Mouse (Mus musculus) heart, postnatal 4 days (tissue): Measurements from ENCODE around the gene Macrod1. TPM values are rescaled to one million over a fixed set of nuclear protein-coding genes. Genes with fewer than 3 reads are reported as not detected.

ENCODE experiments used
- DNase-seq: peaks from one replicate; pipeline ENCODE4 v3.0.0; 2021
- total RNA-seq, 2 experiments: library from RNA; stranded (reverse); gene quantifications; 2 replicates each; pipeline ENCODE4 v1.2.3; 2021

The Macrod1 gene
- total RNA-seq, 2 experiments from 2014 or later: 107 to 126 TPM

DNA sequence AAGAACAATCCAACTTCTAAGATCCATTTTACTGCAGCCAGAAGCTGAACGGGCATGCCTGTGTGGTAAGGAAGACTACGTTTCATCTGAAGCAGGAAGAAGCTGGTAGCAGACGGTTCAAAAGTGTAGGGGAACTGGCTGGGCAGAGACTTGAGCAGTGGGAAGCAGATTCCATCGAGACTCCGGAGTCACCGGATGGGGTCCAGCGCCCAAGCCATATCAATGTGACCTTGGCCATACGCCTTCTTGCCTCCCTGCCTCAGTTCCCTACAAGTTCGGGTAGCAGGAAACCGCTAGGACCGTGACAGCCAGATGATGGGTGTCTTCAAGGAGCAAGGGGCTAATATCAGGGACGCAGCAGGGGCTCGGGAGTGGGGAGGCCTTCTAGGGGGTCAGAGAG is 183.7 kb downstream of the Macrod1 start:
- DNase-seq: no peak

DNA sequence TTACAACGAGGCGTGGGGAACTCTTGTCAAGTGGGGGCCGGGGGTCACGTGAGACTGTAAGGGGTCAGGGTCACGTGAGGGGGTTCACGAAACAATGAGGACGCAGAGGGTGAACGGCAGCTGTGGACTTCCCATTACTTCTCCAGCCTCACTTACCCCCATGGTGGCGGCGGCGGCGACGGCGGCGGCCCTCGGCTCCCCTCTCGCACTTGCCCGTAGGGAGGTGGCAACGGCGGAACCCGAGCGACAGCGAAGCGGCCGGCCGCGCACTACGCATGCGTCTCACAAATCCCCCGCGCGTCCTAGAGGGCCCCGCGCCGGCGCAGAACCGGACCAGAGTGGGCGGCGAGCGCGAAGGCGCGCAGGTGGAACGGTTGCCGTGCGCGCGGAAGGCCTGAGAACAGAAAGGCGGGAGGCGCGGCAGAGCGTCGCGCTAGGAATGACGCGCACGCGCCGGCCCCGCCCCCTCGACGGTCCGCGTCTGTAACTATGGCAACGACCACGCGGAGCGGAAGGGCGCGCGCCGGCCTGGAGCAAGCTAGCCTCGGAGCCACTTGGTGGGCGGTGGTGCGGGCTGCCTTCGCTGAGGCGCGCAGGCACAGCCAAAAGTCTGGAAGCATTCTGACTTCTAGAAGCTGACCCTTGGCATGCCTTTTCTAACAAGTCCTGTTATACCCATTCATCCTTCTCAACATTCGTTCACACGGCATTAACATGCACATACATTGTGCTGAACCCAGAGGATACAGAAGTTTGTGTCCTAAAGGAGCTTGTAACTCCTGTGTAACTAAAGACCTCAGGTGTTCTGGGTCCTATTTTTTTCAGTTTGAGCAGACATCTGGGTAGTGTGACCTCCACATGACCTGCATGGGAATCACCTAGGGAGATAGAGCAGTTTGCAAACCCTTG is 184.4 kb downstream of the Macrod1 start, which contains the start of gene Naa40:
Gene Naa40, minus strand, starts transcription at position 402 of the 909 bp plus-strand sequence.
- DNase-seq: peak; percentile 96

DNA sequence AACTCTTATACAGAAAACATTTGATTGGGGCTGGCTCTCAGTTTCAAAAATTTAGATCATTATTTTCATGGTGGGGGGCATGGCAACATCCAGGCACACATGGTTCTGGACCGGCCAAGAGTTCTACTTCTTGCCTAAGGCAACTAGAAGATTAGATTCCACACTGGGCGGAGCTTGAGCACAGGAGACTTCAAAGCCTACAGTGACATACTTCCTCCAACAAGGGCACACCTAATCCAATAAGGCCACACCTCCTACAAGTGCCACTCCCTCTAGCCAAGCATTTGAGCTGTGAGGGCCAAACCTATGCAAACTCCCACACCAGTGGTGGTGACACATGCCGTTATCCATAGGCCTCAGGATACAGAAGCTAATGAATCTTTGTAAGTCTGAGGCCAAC is 189.4 kb downstream of the Macrod1 start:
- no peak for DNase-seq

Other genes starting within 250 kb of the Macrod1 start
- gene Rps6ka4, start 216.2 kb upstream of the Macrod1 start, total RNA-seq: 10 to 100 TPM; 22.6 to 28.7 TPM
- gene Ccdc88b, start 198.6 kb upstream of the Macrod1 start, total RNA-seq: under 1 TPM; 0.41 to 0.52 TPM
- 10 to 100 TPM; 34.4 to 35.5 TPM for gene Trmt112, start 147.1 kb upstream of the Macrod1 start, total RNA-seq
- 100 to 1,000 TPM; 309 to 336 TPM for gene Prdx5, start 146.7 kb upstream of the Macrod1 start, total RNA-seq
- gene Esrra, start 135.0 kb upstream of the Macrod1 start, total RNA-seq: 100 to 1,000 TPM; 111 to 119 TPM
- gene Catsperz, start 131.4 kb upstream of the Macrod1 start, total RNA-seq: not detected
- gene Kcnk4, start 122.3 kb upstream of the Macrod1 start, total RNA-seq: under 1 TPM in 1 of 2 experiments, not detected in 1; 0.56 TPM
- gene Bad, start 114.9 kb upstream of the Macrod1 start, total RNA-seq: 10 to 100 TPM; 29.6 to 30.5 TPM
- gene Gpr137, start 114.3 kb upstream of the Macrod1 start, total RNA-seq: 10 to 100 TPM; 18.7 to 21.4 TPM
- 100 to 1,000 TPM; 243 to 246 TPM for gene Ppp1r14b, start 81.8 kb upstream of the Macrod1 start, total RNA-seq
- 10 to 100 TPM; 17.4 to 19.9 TPM for gene Plcb3, start 80.3 kb upstream of the Macrod1 start, total RNA-seq
- 10 to 100 TPM; 23.5 to 26.6 TPM for gene Fkbp2, start 76.3 kb upstream of the Macrod1 start, total RNA-seq
- 100 to 1,000 TPM; 263 to 265 TPM for gene Vegfb, start 69.2 kb upstream of the Macrod1 start, total RNA-seq
- 10 to 100 TPM; 48.7 to 49.2 TPM for gene Dnajc4, start 64.2 kb upstream of the Macrod1 start, total RNA-seq
- gene Nudt22, start 60.7 kb upstream of the Macrod1 start, total RNA-seq: 10 to 100 TPM; 27.2 to 29.0 TPM
- gene Trpt1, start 60.7 kb upstream of the Macrod1 start, total RNA-seq: 10 to 100 TPM; 22.6 to 25.7 TPM
- gene Fermt3, start 37.3 kb upstream of the Macrod1 start, total RNA-seq: 1 to 10 TPM; 3.5 to 3.7 TPM
- gene Stip1, start 16.8 kb upstream of the Macrod1 start, total RNA-seq: 100 to 1,000 TPM; 139 to 151 TPM
- gene Flrt1, start 48.9 kb downstream of the Macrod1 start, total RNA-seq: 1 to 10 TPM; 1.8 to 2.1 TPM
- gene Otub1, start 149.5 kb downstream of the Macrod1 start, total RNA-seq: 100 to 1,000 TPM; 111 to 112 TPM
- gene Cox8a, start 160.8 kb downstream of the Macrod1 start, total RNA-seq: 100 to 1,000 TPM; 836 to 917 TPM
- 10 to 100 TPM; 34.3 to 36.9 TPM for gene Naa40, start 184.4 kb downstream of the Macrod1 start, total RNA-seq
- 10 to 100 TPM; 19.0 to 19.2 TPM for gene Rcor2, start 210.5 kb downstream of the Macrod1 start, total RNA-seq